In the genomic region with DNA sequence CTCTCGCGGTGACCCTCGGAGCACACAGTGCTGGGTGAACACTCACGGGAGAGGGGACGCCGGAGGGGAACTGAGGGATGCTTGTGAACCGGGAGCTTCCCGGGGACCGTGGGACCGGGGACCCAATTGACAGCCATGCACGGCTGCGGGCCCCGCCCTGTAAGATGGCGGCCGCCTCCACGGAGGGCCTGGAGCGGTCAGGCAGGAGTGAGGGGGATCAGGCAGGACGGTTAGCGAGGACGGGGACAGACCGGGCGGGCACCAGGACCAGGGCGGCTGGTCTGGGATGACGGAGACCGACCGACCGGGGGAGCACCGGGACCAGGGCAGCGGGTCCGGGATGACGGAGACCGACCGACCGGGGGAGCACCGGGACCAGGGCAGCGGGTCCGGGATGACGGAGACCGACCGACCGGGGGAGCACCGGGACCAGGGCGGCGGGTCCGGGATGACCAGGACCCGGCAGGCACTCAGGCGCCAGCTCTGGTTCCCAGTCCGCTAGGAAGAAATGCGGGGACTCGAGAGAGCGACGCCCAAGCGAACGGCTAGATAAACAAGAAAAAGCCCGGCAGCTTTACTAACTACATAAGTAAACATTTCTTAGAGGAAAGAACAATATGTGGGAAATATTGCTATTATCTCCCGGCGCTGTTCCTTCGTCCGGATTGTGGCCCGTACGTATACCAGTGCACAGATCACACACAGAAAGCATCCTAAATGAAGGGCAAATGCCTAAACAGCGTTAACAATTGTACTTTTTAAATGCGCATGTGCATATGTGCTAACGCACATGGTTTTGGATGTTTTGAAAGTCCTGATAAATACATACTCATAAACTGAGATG, we compare ENCODE assay signal across 8 mouse cellular contexts. TPM values are rescaled to one million over a fixed set of nuclear protein-coding genes. Genes with fewer than 3 reads are reported as not detected.
A peak's percentile ranks its signal among the peaks of the same experiment; 100 is the strongest.
DNase-seq lines count a peak whose midpoint lies in the region; ATAC-seq and TF ChIP-seq lines count a peak whose summit lies in the region.

No protein-coding gene starts in this region.

- no peaks in the 10 kb centered on the region for H3K36me3 ChIP-seq in heart, embryonic 12.5 days
- no peaks in the 10 kb centered on the region for H3K36me3 ChIP-seq in kidney, embryonic 15.5 days
- H3K36me3 ChIP-seq in liver, embryonic 12.5 days: no peaks in the 10 kb centered on the region

- ATAC-seq in heart, embryonic 12.5 days (ENCODE audit: insufficient number of reproducible peaks, low FRiP score): peak; percentile 89
- ATAC-seq in kidney, embryonic 15.5 days (replicated peaks; ENCODE audit: low FRiP score): peak; percentile 93
- peak; percentile 90 for ATAC-seq in liver, embryonic 12.5 days
- peak; percentile 49 for ATAC-seq in monocyte, adult 5-6 weeks (replicated peaks; ENCODE audit: insufficient number of reproducible peaks, low FRiP score, low TSS enrichment, poor library complexity, severe bottlenecking)

- WGBS in heart, embryonic 12.5 days: under 1% methylated on average over 64 of the region's 64 CpGs
- under 1% methylated on average over 64 of the region's 64 CpGs for WGBS in kidney, embryonic 15.5 days
- WGBS in liver, embryonic 12.5 days (ENCODE audit: insufficient replicate concordance): 1% methylated on average over 64 of the region's 64 CpGs

- no peaks in the 10 kb centered on the region for H3K27me3 ChIP-seq in heart, embryonic 12.5 days (replicated peaks)
- peaks cover 10% of the 10 kb centered on the region; the same call in 1 of the 2 replicates for H3K27me3 ChIP-seq in kidney, embryonic 15.5 days
- H3K27me3 ChIP-seq in liver, embryonic 12.5 days (replicated peaks): peaks cover 25% of the 10 kb centered on the region

- peak overlapping the region; percentile 92 for H3K4me3 ChIP-seq in bone marrow macrophage, adult 2 months (ENCODE audit: insufficient read depth, low read length)
- peak overlapping the region; percentile 56 for H3K4me3 ChIP-seq in embryonic fibroblast, embryonic 13.5 days (ENCODE audit: insufficient read depth, low read length)
- peak overlapping the region; percentile 93 for H3K4me3 ChIP-seq in heart, embryonic 12.5 days
- H3K4me3 ChIP-seq in kidney, embryonic 15.5 days (replicated peaks): peak overlapping the region; percentile 74
- H3K4me3 ChIP-seq in liver, embryonic 12.5 days: peak overlapping the region; percentile 71

- DNase-seq in B cell, adult 2 months: peak; percentile 64 to 67
- DNase-seq in spleen, postnatal 4 days (ENCODE audit: low spot score in 2 of 2): peak; percentile 58 to 82

- no peaks in the 10 kb centered on the region for H3K9me3 ChIP-seq in heart, embryonic 12.5 days (replicated peaks)
- no peaks in the 10 kb centered on the region for H3K9me3 ChIP-seq in kidney, embryonic 15.5 days (replicated peaks)
- no peaks in the 10 kb centered on the region for H3K9me3 ChIP-seq in liver, embryonic 12.5 days (replicated peaks)

- no peak for TF ChIP-seq CTCF in bone marrow macrophage, adult 2 months (IDR thresholded peaks at IDR 0.05; ENCODE audit: low read depth, low read length)
- TF ChIP-seq CTCF in embryonic fibroblast, embryonic 13.5 days (IDR thresholded peaks at IDR 0.05; ENCODE audit: borderline replicate concordance, insufficient read depth, low read length): no peak

- TF ChIP-seq POLR2A in bone marrow macrophage, adult 2 months (IDR thresholded peaks at IDR 0.05; ENCODE audit: borderline replicate concordance, low read depth, low read length): no peak
- TF ChIP-seq POLR2A in embryonic fibroblast, embryonic 13.5 days (IDR thresholded peaks at IDR 0.05; ENCODE audit: low read depth, low read length): peak; percentile 83

- H3K4me2 ChIP-seq in heart, embryonic 12.5 days: peak overlapping the region; percentile 66
- H3K4me2 ChIP-seq in kidney, embryonic 15.5 days: peak overlapping the region; percentile 65
- peak overlapping the region; percentile 71 for H3K4me2 ChIP-seq in liver, embryonic 12.5 days

- peak overlapping the region; percentile 87 for H3K9ac ChIP-seq in heart, embryonic 12.5 days
- peak overlapping the region; percentile 62 for H3K9ac ChIP-seq in kidney, embryonic 15.5 days
- peak overlapping the region; percentile 73 for H3K9ac ChIP-seq in liver, embryonic 12.5 days

- peak overlapping the region; percentile 71 for H3K27ac ChIP-seq in bone marrow macrophage, adult 2 months (ENCODE audit: insufficient read depth, low read depth, low read length)
- H3K27ac ChIP-seq in embryonic fibroblast, embryonic 13.5 days (ENCODE audit: insufficient read depth, low read length): peak overlapping the region; percentile 86
- peak overlapping the region; percentile 88 for H3K27ac ChIP-seq in heart, embryonic 12.5 days (ENCODE audit: poor library complexity, severe bottlenecking)
- peak overlapping the region; percentile 90 for H3K27ac ChIP-seq in kidney, embryonic 15.5 days
- H3K27ac ChIP-seq in liver, embryonic 12.5 days: peak overlapping the region; percentile 84

- peaks cover 9% of the 10 kb centered on the region for H3K4me1 ChIP-seq in bone marrow macrophage, adult 2 months (ENCODE audit: control insufficient read depth, insufficient read depth, low read length)
- H3K4me1 ChIP-seq in embryonic fibroblast, embryonic 13.5 days (ENCODE audit: control insufficient read depth, insufficient read depth, low read length): no peaks in the 10 kb centered on the region
- no peaks in the 10 kb centered on the region for H3K4me1 ChIP-seq in heart, embryonic 12.5 days (replicated peaks)
- no peaks in the 10 kb centered on the region for H3K4me1 ChIP-seq in kidney, embryonic 15.5 days
- H3K4me1 ChIP-seq in liver, embryonic 12.5 days: peaks cover 6% of the 10 kb centered on the region; the same call in 1 of the 2 replicates

RNA-seq across cellular contexts. Expression of a gene that starts 30.3 kb away (rescaled TPM):
- not detected in 2 replicates for polyA plus RNA-seq in bone marrow macrophage, adult 2 months (2012; ENCODE audit: insufficient read depth, insufficient read length, missing spikeins)
- polyA plus RNA-seq in embryonic fibroblast, embryonic 13.5 days (2011; ENCODE audit: insufficient read length, low read depth, missing spikeins): not detected in 2 replicates
- 26.1 and 27.4 TPM in 2 replicates for polyA plus RNA-seq in heart, embryonic 12.5 days (2016; fragmentation: Nextera tagmentation; extraction: Ambion mirVana)
- 23.5 and 24.8 TPM in 2 replicates for polyA plus RNA-seq in kidney, embryonic 15.5 days (2015; fragmentation: Nextera tagmentation; extraction: Ambion mirVana)
- 2.5 TPM in 2 replicates for polyA plus RNA-seq in liver, embryonic 12.5 days (2016; fragmentation: Nextera tagmentation; extraction: Ambion mirVana)
- not detected in 3 replicates for total RNA-seq in monocyte, adult 5-6 weeks (2017)

RNA-seq across cellular contexts. Expression of a gene that starts 45.5 kb away (rescaled TPM):
- polyA plus RNA-seq in bone marrow macrophage, adult 2 months (2012; ENCODE audit: insufficient read depth, insufficient read length, missing spikeins): not detected in 2 replicates
- 0.70 TPM in 1 of 2 replicates, not detected in the other for polyA plus RNA-seq in embryonic fibroblast, embryonic 13.5 days (2011; ENCODE audit: insufficient read length, low read depth, missing spikeins)
- polyA plus RNA-seq in heart, embryonic 12.5 days (2016; fragmentation: Nextera tagmentation; extraction: Ambion mirVana): 0.17 and 0.42 TPM in 2 replicates
- polyA plus RNA-seq in kidney, embryonic 15.5 days (2015; fragmentation: Nextera tagmentation; extraction: Ambion mirVana): 0.30 and 1.1 TPM in 2 replicates
- polyA plus RNA-seq in liver, embryonic 12.5 days (2016; fragmentation: Nextera tagmentation; extraction: Ambion mirVana): 0.13 and 0.14 TPM in 2 replicates
- total RNA-seq in monocyte, adult 5-6 weeks (2017): not detected in 3 replicates

Comparison
In these comparisons a context has a peak if more than half of its experiments do, and no peak if none do; other contexts are left out.
1. Peak in every context shown above with its lines: DNase-seq, ATAC-seq, H3K4me3 ChIP-seq and H3K27ac ChIP-seq.